18 mouse cellular contexts compared by ENCODE assay signal in the genomic region with DNA sequence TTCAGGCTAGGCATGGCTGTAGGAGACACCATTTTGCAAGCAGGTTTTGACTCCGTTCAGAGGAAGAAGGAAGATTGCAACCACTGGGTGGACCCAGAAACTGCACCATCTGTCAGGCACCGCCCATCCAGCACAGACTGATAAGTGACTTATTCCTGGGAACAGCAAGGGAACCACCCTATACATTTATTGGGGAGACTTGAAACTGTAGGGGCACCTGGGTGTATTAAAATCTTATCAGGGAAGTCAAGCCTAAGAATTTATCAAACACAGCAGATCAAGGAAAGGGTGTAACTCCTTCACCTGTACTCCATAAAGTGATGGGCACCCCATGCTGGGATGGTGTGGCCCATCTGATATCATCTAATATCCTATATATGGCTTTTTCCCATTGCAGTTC. TPM values are rescaled to one million over a fixed set of nuclear protein-coding genes. Genes with fewer than 3 reads are reported as not detected.
DNase-seq lines count a peak whose midpoint lies in the region; ATAC-seq and TF ChIP-seq lines count a peak whose summit lies in the region.
"Had no signal": no experiment of that assay in that cellular context is flagged by ENCODE, and none has a peak within 500 bp of the region (broad histone marks: within the 10 kb centered on the region; RNA-seq: fewer than 3 reads in every experiment).

No protein-coding gene starts in this region.

- H3K4me2 ChIP-seq in intestine, postnatal 0 days (replicated peaks; ENCODE audit: low read depth), result no peak overlapping the region
- H3K4me2 ChIP-seq: embryonic facial prominence, embryonic 15.5 days; lung, embryonic 15.5 days; neural tube, embryonic 13.5 days had no signal

- H3K27me3 ChIP-seq in intestine, postnatal 0 days (replicated peaks; ENCODE audit: control insufficient read depth, insufficient read depth, low read length), result no peaks in the 10 kb centered on the region
- H3K27me3 ChIP-seq: embryonic facial prominence, embryonic 15.5 days; lung, embryonic 15.5 days; neural tube, embryonic 13.5 days had no signal

- no peaks in the 10 kb centered on the region for H3K9me3 ChIP-seq in intestine, postnatal 0 days (ENCODE audit: control insufficient read depth)
- H3K9me3 ChIP-seq: embryonic facial prominence, embryonic 15.5 days; lung, embryonic 15.5 days; megakaryocyte, embryonic 14.5 days; neural tube, embryonic 13.5 days had no signal

- H3K4me1 ChIP-seq in intestine, postnatal 0 days (replicated peaks; ENCODE audit: control insufficient read depth, insufficient read depth, low read length), result no peaks in the 10 kb centered on the region
- H3K4me1 ChIP-seq: embryonic facial prominence, embryonic 15.5 days; lung, embryonic 15.5 days; neural tube, embryonic 13.5 days had no signal

- no peak for ATAC-seq in intestine, postnatal 0 days
- peak; percentile 80 for ATAC-seq in megakaryocyte progenitor cell, adult 5-6 weeks (replicated peaks; ENCODE audit: poor library complexity)
- ATAC-seq: forebrain, embryonic 14.5 days; hindbrain, embryonic 16.5 days had no signal

- TF ChIP-seq CTCF in intestine, postnatal 0 days (IDR thresholded peaks at IDR 0.05; ENCODE audit: low read depth), result 0 out of 2 replicates have a peak, but pooled peaks have one; percentile 2

- H3K4me3 ChIP-seq in intestine, postnatal 0 days (ENCODE audit: low read depth, low read length), result no peak overlapping the region
- H3K4me3 ChIP-seq: embryonic facial prominence, embryonic 15.5 days; lung, embryonic 15.5 days; megakaryocyte, embryonic 14.5 days; neural tube, embryonic 13.5 days had no signal

- peak; percentile 5 for DNase-seq in 416B (ENCODE audit: low read depth)
- peak; percentile 71 for DNase-seq in c-Kit-negative CD71-positive TER-119-positive erythroid progenitor cells, embryonic 14.5 days (ENCODE audit: low read depth, low spot score)
- no peak for DNase-seq in left cerebral cortex, postnatal 36 days (ENCODE audit: low spot score in 2 of 2)
- no peak for DNase-seq in lung, postnatal 4 days
- DNase-seq in layer of hippocampus, adult 18-20 months (ENCODE audit: low spot score in 2 of 2), result no peak
- DNase-seq: adrenal gland, postnatal 36 days; cerebellum, adult 11 months; heart, adult 11 months; kidney, adult 8-10 months; kidney, postnatal 4 days had no signal

- H3K9ac ChIP-seq in intestine, postnatal 0 days (ENCODE audit: low read depth, low read length), result no peak overlapping the region
- H3K9ac ChIP-seq: embryonic facial prominence, embryonic 15.5 days; lung, embryonic 15.5 days; neural tube, embryonic 13.5 days had no signal

- intact Hi-C loops in left cerebral cortex, postnatal 36 days (cut with DNase I), result no loop called here

- H3K36me3 ChIP-seq in intestine, postnatal 0 days (ENCODE audit: control insufficient read depth, insufficient read depth), result no peaks in the 10 kb centered on the region
- H3K36me3 ChIP-seq: embryonic facial prominence, embryonic 15.5 days; lung, embryonic 15.5 days; neural tube, embryonic 13.5 days had no signal

- H3K27ac ChIP-seq in intestine, postnatal 0 days (ENCODE audit: low read depth, low read length), result no peak overlapping the region
- H3K27ac ChIP-seq: embryonic facial prominence, embryonic 15.5 days; lung, embryonic 15.5 days; neural tube, embryonic 13.5 days had no signal

- WGBS in intestine, postnatal 0 days, result 53% methylated on average over 2 of the region's 2 CpGs

RNA-seq across cellular contexts. Expression of a gene that starts 40.0 kb away (rescaled TPM):
- 14.2 and 15.0 TPM in 2 replicates for polyA plus RNA-seq in intestine, postnatal 0 days (2015; fragmentation: Nextera tagmentation; extraction: Ambion mirVana)
- total RNA-seq in megakaryocyte progenitor cell, adult 5-6 weeks (2015), result 39.2 and 41.5 TPM in 2 replicates
- total RNA-seq in megakaryocyte progenitor cell, adult 5-6 weeks (2017), result 27.4 and 32.8 TPM in 2 replicates
- 10 to 100 TPM; 58.6 to 64.2 TPM for total RNA-seq in left cerebral cortex, postnatal 36 days (2021)
- total RNA-seq in layer of hippocampus, adult 18-20 months (2021), result 10 to 100 TPM; 40.3 to 49.8 TPM

Comparison
In these comparisons a context has a peak if more than half of its experiments do, and no peak if none do; other contexts are left out.
1. DNase-seq: peak in 416B (single experiment) and c-Kit-negative CD71-positive TER-119-positive erythroid progenitor cells, embryonic 14.5 days (single experiment); none in left cerebral cortex, postnatal 36 days (0 of 2), lung, postnatal 4 days (0 of 2) and layer of hippocampus, adult 18-20 months (0 of 2).